Mouse (Mus musculus): ENCODE measurements at regions not wholly inside any gene's neighbourhood (a gene's known extent, or its start where the extent isn't known, plus 50 kb on each side); places are given as distances from the start of the nearest gene placed in this dataset.
"Not testable (repeated sequence)": the region's sequence is repeated elsewhere in the genome, so short reads cannot be mapped to it uniquely, and the experiment has no call there.

DNA sequence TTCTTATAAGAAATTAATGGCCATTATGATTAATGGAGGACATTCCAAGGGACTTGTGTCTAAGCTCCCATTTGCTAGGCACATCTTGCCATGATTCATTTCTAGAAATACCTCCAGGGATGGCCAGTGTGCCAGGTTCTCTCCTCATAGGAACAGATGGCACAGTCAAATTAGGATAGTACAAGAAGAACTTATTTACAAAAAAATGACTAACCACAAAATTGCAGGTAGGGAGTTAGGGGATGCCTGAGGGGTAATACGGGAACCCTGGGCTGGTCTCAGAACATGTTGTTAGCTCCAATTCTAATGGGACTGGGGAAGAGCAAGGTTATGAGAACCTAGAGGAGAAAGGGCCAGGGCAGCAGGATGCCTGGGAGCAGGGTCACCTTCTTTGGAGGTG lies 760.9 kb upstream of the Kirrel3 start:
- H3K9ac ChIP-seq (ENCODE audit: low read length): no peak overlapping the region
- DNase-seq (ENCODE audit: low spot score) (no peak), ATAC-seq (ENCODE audit: low FRiP score, low TSS enrichment) (no peak)
- no peaks in the 10 kb centered on the region for H3K36me3 ChIP-seq (ENCODE audit: control insufficient read depth, insufficient read depth, low read length)
- H3K27me3 ChIP-seq (ENCODE audit: control insufficient read depth, insufficient read depth, low read length): no peaks in the 10 kb centered on the region
- H3K4me1 ChIP-seq (replicated peaks; ENCODE audit: control insufficient read depth, insufficient read depth): no peaks in the 10 kb centered on the region
- H3K9me3 ChIP-seq (ENCODE audit: control insufficient read depth, low read length): no peaks in the 10 kb centered on the region
- TF ChIP-seq EP300 (optimal IDR thresholded peaks at IDR 0.05) (no peak), CTCF (IDR thresholded peaks at IDR 0.05; ENCODE audit: low read depth) (no peak)
- WGBS: 82% methylated on average over 1 of the region's 1 CpGs
- no peak overlapping the region for H3K27ac ChIP-seq (replicated peaks)
- no peak overlapping the region for H3K4me3 ChIP-seq (ENCODE audit: low read depth, low read length)
- no peak overlapping the region for H3K4me2 ChIP-seq (replicated peaks; ENCODE audit: low read depth)

DNA sequence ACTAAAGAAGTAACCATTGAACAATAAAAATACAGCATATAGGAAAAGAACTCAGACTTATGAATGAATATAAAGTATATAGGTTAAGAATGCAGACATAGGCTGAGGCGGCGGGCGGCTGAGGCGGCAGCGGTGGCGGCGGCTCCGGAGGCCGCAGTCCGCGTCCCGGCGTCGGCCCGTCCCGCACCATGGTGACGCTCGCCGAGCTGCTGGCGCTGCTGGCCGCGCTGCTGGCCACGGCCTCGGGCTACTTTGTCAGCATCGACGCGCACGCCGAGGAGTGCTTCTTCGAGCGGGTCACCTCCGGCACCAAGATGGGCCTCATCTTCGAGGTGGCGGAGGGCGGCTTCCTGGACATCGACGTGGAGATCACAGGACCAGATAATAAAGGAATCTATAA lies 757.6 kb upstream of the Kirrel3 start:
- H3K36me3 ChIP-seq (ENCODE audit: control insufficient read depth, insufficient read depth, low read length); H3K4me1 ChIP-seq (replicated peaks; ENCODE audit: control insufficient read depth, insufficient read depth); H3K9me3 ChIP-seq (ENCODE audit: control insufficient read depth, low read length); DNase-seq (ENCODE audit: low spot score); H3K27me3 ChIP-seq (ENCODE audit: control insufficient read depth, insufficient read depth, low read length); H3K4me2 ChIP-seq (replicated peaks; ENCODE audit: low read depth); H3K4me3 ChIP-seq (ENCODE audit: low read depth, low read length); H3K27ac ChIP-seq (replicated peaks); H3K9ac ChIP-seq (ENCODE audit: low read length): not testable (repeated sequence)
- WGBS: 88% methylated on average over 14 of the region's 37 CpGs
- ATAC-seq (ENCODE audit: low FRiP score, low TSS enrichment): peak; percentile 40; the same call in 1 of the 2 replicates

DNA sequence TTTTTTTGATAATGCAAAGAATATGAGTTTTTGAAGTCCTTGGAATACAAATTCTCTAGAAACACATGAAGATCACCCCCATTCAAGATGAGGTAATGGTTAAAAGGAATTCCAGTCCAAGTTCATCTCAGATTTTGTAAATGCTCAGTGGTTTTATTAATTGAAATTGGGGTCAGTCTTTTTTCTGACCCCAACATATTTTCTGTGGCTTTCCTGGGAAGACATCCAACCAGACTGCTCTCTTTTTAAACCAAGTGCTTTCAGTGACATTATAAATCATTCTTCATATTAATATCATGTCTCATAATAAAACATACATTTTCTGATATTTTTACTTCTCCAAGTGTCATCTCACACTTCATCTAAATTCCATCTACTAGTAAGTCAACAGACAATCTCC lies 725.0 kb upstream of the Kirrel3 start:
- DNase-seq (ENCODE audit: low spot score) (no peak), ATAC-seq (ENCODE audit: low FRiP score, low TSS enrichment) (no peak)
- H3K4me1 ChIP-seq (replicated peaks; ENCODE audit: control insufficient read depth, insufficient read depth): no peaks in the 10 kb centered on the region
- H3K9ac ChIP-seq (ENCODE audit: low read length): no peak overlapping the region
- H3K9me3 ChIP-seq (ENCODE audit: control insufficient read depth, low read length): no peaks in the 10 kb centered on the region
- no peak overlapping the region for H3K4me2 ChIP-seq (replicated peaks; ENCODE audit: low read depth)
- no peaks in the 10 kb centered on the region for H3K27me3 ChIP-seq (ENCODE audit: control insufficient read depth, insufficient read depth, low read length)
- no peak overlapping the region for H3K27ac ChIP-seq (replicated peaks)
- H3K4me3 ChIP-seq (ENCODE audit: low read depth, low read length): no peak overlapping the region
- H3K36me3 ChIP-seq (ENCODE audit: control insufficient read depth, insufficient read depth, low read length): no peaks in the 10 kb centered on the region
- no peak for TF ChIP-seq CTCF (IDR thresholded peaks at IDR 0.05; ENCODE audit: low read depth)
- TF ChIP-seq EP300 (optimal IDR thresholded peaks at IDR 0.05): no peak

- Histone ChIP-seq H3K9ac (ENCODE audit: low read length) (no peak overlapping the region), H3K27me3 (ENCODE audit: control insufficient read depth, insufficient read depth, low read length) (no peaks in the 10 kb centered on the region), H3K9me3 (ENCODE audit: control insufficient read depth, low read length) (no peaks in the 10 kb centered on the region), H3K4me1 (replicated peaks; ENCODE audit: control insufficient read depth, insufficient read depth) (no peaks in the 10 kb centered on the region), H3K36me3 (ENCODE audit: control insufficient read depth, insufficient read depth, low read length) (no peaks in the 10 kb centered on the region), H3K4me3 (ENCODE audit: low read depth, low read length) (no peak overlapping the region), H3K27ac (replicated peaks) (no peak overlapping the region), H3K4me2 (replicated peaks; ENCODE audit: low read depth) (no peak overlapping the region)
- ATAC-seq (ENCODE audit: low FRiP score, low TSS enrichment) (no peak), DNase-seq (ENCODE audit: low spot score) (no peak)
- WGBS: 85% methylated on average over 2 of the region's 2 CpGs
- no peak for TF ChIP-seq CTCF (IDR thresholded peaks at IDR 0.05; ENCODE audit: low read depth)
- TF ChIP-seq EP300 (optimal IDR thresholded peaks at IDR 0.05): no peak
Measured at GRCm38 (mm10) chr9:33766235-33766634, 719.5 kb upstream of the Kirrel3 start.

DNA sequence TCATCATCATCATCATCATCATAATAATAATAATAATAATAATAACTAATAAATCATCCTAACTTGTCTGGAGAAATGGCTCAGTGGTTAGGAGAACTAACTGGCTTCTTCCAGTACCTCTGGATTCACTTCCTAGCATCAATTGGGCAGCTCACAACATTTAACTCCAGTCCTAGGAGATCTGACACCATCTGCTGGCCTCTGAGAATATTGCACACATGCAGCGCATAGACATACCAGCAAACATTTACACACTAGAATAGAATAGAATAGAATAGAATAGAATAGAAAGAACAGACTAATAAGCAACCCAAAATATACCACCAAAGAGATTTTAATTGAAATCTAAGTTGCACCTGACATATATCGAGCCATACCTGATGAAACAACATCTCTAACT lies 715.9 kb upstream of the Kirrel3 start:
- Histone ChIP-seq H3K9me3 (ENCODE audit: control insufficient read depth, low read length) (no peaks in the 10 kb centered on the region), H3K4me2 (replicated peaks; ENCODE audit: low read depth) (no peak overlapping the region), H3K4me3 (ENCODE audit: low read depth, low read length) (no peak overlapping the region), H3K4me1 (replicated peaks; ENCODE audit: control insufficient read depth, insufficient read depth) (no peaks in the 10 kb centered on the region), H3K27ac (replicated peaks) (no peak overlapping the region), H3K36me3 (ENCODE audit: control insufficient read depth, insufficient read depth, low read length) (no peaks in the 10 kb centered on the region), H3K27me3 (ENCODE audit: control insufficient read depth, insufficient read depth, low read length) (no peaks in the 10 kb centered on the region), H3K9ac (ENCODE audit: low read length) (no peak overlapping the region)
- DNase-seq (ENCODE audit: low spot score): no peak
- WGBS: 92% methylated on average over 2 of the region's 2 CpGs
- ATAC-seq (ENCODE audit: low FRiP score, low TSS enrichment): no peak
- TF ChIP-seq EP300 (optimal IDR thresholded peaks at IDR 0.05): no peak
- 0 out of 2 replicates have a peak, but pooled peaks have one; percentile 17 for TF ChIP-seq CTCF (IDR thresholded peaks at IDR 0.05; ENCODE audit: low read depth)

- no peak for DNase-seq (ENCODE audit: low spot score)
- Histone ChIP-seq H3K27me3 (ENCODE audit: control insufficient read depth, insufficient read depth, low read length) (no peaks in the 10 kb centered on the region), H3K4me1 (replicated peaks; ENCODE audit: control insufficient read depth, insufficient read depth) (no peaks in the 10 kb centered on the region), H3K36me3 (ENCODE audit: control insufficient read depth, insufficient read depth, low read length) (no peaks in the 10 kb centered on the region), H3K9me3 (ENCODE audit: control insufficient read depth, low read length) (no peaks in the 10 kb centered on the region), H3K4me2 (replicated peaks; ENCODE audit: low read depth) (no peak overlapping the region), H3K4me3 (ENCODE audit: low read depth, low read length) (no peak overlapping the region), H3K9ac (ENCODE audit: low read length) (no peak overlapping the region), H3K27ac (replicated peaks) (no peak overlapping the region)
- no peak for ATAC-seq (ENCODE audit: low FRiP score, low TSS enrichment)
- 73% methylated on average over 5 of the region's 5 CpGs for WGBS
- TF ChIP-seq CTCF (IDR thresholded peaks at IDR 0.05; ENCODE audit: low read depth) (no peak), EP300 (optimal IDR thresholded peaks at IDR 0.05) (no peak)
Measured at GRCm38 (mm10) chr9:33774178-33774577, 711.5 kb upstream of the Kirrel3 start.

All from stomach, postnatal 0 days (tissue).